Mouse (Mus musculus) megakaryocyte, embryonic 14.5 days (primary cell): ENCODE results near the gene Spg21.

Experiments used
- FLI1 ChIP-seq: IDR thresholded peaks from 2 replicates; pipeline ENCODE4 v1.6.1; 2012; ENCODE audit warnings: low read length, inconsistent platforms, mixed read lengths
- GATA1 ChIP-seq: IDR thresholded peaks from 3 replicates; pipeline ENCODE4 v1.6.1; 2012; ENCODE audit warnings: mixed read lengths, low read length, inconsistent platforms, borderline replicate concordance

DNA sequence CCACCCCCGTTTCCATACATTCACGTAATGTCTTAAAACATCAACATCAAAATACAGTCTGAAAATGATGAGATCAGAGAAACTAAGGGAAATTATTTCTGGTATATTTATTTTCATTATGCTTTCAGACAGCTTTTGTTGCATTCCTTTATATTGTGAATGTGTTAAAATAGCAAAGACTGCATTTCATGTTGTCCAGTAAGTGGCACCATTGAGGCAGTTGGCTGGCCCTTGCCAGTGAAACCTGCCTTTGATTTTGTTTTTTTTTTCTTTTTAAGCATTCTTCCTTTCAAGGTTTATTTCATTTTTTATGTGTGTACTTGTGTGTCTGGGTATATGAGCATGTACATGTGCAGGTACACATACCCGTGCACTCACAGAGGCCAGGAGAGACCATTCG is 16.1 kb upstream of the Spg21 start:
- TF ChIP-seq FLI1 (no peak), GATA1 (no peak)
